Mouse (Mus musculus) cerebellum, postnatal 25 days (tissue): Measurements from ENCODE around the gene Srd5a1.
"Not testable (repeated sequence)": the region's sequence is repeated elsewhere in the genome, so short reads cannot be mapped to it uniquely, and the experiment has no call there.

Experiments used
- DNase-seq, 2 experiments: peaks; one replicate each; pipeline ENCODE4 v3.0.0; 2021; ENCODE audit warnings: mixed read lengths in 2 of 2

Gene Srd5a1

GRCm38 (mm10) chr13:69611398-69612174, at the start of gene Srd5a1:
Gene Srd5a1 (minus strand): TSS chr13:69611442.
- DNase-seq: peak; percentile 98 to 99

DNA sequence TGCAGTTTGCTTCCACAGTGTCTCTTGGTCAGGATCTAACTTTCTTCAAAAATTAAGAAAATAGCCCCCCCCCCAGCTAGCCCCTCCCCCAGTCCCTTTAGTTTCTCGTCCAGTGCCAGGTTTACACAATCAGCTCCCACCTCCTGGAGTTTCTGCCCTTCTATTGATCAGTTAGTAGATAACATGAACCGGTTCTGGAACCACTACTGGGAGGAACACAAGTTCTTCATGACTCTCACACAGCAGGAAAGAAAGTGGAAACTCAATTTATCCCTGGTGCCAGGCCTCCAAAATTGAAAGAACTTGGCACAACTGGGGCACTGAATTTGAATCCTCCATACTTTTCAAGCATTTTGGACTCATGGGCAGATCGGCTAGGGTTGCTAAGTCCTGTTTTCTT, 43.3 kb upstream of the Srd5a1 start:
- no peak for DNase-seq

DNA sequence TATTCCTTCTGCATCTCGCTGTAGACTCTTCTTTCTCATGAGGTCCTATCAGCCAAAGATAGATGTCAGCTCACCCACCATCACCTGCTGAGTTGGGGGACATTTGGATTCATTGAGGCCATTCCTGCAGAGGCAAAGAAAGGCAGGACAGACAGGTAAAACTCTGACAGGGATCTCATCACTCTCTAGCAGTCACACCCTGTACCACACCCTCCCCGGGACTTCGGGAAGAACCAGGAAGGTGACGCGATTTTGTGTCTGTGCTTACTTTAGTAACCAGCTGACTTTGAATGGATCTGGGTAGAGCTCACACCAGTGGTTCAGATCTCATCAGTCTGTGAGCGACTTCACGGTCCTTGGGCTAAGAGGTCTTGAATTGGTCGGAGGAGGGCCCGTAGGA, 35.2 kb upstream of the Srd5a1 start:
- no peak for DNase-seq

- no peak for DNase-seq
These were observed 34.6 kb upstream of the Srd5a1 start for GRCm38 (mm10) chr13:69645694-69646423.

- no peak for DNase-seq
These were observed 33.4 kb upstream of the Srd5a1 start for GRCm38 (mm10) chr13:69644427-69645166.

- DNase-seq: no peak
These were observed 32.7 kb upstream of the Srd5a1 start for GRCm38 (mm10) chr13:69643937-69644336.

DNA sequence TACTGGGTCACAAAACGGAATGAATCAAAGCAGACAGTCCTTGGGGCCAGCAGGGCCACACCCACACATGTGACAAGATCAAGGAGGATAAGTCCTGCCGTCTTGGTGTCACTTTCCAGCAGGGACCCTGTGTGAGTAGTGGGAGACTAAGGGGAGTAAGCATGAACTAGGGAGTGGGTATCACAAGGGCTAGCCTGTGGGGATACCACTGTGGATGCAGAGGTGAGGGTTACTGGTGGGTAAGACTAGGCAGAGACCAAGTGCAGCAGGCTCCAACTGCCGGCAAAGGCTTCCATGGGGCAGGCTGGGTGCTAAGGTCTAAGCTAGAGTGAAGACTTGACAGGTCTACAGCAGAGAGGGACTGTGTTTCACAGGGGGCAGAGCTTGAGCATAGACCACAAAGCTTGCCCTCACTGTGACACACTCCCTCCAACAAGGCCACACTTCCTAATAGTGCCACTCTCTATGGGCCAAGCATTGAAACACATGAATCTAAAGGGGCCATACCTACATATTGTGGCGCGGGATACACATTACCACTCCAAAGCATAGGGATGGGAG, 31.5 kb upstream of the Srd5a1 start:
- no peak for DNase-seq

GRCm38 (mm10) chr13:69641017-69641416, 29.8 kb upstream of the Srd5a1 start:
- DNase-seq: no peak

GRCm38 (mm10) chr13:69640541-69640940, 29.3 kb upstream of the Srd5a1 start:
- DNase-seq: no peak

DNA sequence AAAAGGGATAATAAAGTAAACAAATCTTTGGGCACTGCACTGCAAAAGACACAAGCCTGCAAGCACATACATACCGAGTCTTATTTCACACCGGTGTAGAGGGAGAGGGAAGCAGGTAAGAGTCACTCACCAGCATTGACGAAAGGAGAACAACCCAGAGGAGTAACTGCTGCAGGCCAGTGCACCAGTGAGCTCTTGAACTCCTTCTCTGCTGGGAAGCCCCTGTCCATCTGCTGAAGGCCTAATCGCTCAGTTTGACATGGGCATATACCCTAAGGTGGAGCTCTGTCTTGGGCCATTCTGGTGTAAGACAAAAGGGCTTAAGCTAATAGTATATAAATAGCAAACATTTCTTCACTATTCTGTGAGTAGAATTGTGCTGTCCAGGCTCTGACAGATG, 28.9 kb upstream of the Srd5a1 start:
- DNase-seq: no peak

GRCm38 (mm10) chr13:69639251-69639650, 28.0 kb upstream of the Srd5a1 start:
- DNase-seq: no peak

DNA sequence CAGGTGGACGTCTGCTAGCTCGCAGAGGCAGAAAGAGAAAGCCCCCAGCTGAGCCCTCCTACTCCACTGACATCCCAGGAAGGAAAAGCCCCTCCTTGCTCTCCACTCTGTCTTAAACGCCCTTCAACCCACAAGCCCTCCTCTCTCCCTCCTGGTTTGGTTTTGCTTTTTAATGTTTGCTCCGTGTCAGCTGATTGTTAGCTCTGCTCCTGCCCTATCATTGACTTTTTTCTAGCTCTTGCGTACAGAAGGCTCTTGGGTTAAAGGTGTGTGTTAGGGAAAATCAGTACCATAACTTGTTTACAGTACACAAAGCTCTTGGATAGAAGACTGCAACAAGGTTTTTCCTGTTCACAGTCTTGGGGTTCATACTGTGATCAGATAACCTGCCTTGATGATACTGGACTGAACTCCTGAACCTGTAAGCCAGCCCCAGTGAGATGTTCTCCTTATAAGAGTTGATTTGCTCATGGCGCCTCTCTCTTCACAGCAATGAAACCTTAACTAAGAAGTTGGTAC, 26.9 kb upstream of the Srd5a1 start:
- DNase-seq: no peak

DNA sequence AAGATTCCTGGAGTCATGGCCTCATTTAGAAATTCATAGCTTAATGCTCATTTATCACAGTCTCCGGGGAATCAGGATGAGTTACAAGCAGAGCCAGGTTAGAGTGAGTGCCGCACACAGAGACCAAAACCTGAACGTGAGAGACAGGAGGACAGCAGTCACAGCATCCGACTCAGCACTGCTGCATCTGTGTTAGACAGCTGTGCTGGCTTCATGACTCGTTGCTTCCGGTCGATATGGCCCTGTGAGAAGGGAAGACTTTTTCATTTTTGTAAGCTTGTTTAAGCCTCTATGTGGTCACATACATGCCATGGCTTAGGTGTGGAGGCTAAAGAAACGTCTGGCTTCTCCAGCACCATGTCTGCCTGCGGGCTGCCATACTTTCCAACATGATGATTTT, 26.4 kb upstream of the Srd5a1 start:
- DNase-seq: no peak

GRCm38 (mm10) chr13:69636816-69637215, 25.6 kb upstream of the Srd5a1 start:
- DNase-seq: no peak

DNA sequence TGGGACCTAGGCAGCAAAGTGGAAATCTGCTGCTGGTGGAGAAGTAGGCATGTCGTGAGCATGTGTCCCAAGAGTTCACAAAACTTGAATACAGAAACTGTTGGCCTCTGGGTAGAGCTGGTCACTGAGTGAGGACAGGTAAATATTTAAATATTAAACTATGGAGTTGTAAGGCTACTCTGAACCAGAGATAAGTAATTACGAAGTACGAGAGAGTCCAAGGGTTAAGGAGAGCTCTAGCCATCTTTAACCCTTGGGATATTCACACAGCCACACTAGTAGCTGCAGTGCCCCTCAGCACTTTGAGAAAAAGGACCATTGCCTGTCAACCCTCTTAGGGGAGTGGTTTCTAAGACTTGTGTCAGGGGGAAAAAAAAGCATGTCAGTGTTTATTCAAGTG, 25.1 kb upstream of the Srd5a1 start:
- no peak for DNase-seq

DNA sequence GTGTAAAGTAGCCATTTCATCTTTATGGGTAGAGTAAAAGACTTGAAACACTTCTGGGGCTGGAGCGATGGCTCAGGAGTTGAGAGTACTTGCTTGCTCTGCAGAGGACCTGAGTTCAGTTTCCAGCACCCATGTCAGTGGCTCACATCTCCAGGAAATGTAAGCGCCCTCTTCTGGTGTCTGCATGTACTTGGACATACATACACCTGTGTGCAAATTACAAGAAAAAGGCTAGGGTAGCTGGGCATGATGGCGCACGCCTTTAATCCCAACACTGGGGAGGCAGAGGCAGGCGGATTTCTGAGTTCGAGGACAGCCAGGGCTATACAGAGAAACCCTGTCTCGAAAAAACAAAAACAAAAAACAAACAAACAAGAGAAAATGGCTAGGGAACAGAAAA, 24.6 kb upstream of the Srd5a1 start:
- not testable (repeated sequence) for DNase-seq

DNA sequence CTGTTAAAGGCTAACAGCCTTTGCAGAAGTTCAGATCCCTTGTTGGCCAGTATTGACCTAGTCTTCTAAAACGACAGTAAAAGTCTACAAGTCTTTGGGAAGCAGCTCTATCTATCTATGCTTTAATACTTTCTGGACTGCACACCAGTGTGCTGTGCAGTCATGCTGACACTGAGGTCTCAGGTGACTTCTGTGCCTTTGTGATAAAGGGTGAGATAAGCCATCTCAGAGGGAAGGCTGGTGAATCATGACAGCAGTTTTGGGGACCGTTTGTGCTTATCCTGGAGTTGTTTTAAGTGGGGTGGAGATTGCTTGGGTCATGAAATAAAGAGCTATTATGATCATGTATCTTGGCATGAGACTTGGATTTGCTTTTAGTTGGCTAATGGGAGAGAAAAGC, 22.7 kb upstream of the Srd5a1 start:
- no peak for DNase-seq

DNA sequence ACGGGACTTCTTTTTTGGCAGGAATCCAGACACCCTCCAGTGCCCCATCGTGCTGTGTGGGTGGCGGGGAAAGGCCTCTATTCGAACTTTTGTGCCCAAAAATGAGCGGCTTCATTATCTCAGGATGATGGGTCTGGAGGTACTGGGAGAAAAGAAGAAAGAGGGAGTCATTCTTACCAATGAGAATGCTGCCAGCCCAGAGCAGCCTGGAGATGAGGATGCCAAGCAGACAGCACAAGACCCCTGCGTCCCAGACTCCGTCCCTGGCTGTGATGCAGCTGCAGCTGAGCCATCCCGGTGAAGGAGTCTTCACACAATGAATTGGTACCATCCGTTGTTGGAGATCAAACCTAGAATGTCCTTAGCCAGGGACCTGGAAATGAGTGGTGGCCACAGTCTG, 22.3 kb upstream of the Srd5a1 start:
- no peak for DNase-seq

DNA sequence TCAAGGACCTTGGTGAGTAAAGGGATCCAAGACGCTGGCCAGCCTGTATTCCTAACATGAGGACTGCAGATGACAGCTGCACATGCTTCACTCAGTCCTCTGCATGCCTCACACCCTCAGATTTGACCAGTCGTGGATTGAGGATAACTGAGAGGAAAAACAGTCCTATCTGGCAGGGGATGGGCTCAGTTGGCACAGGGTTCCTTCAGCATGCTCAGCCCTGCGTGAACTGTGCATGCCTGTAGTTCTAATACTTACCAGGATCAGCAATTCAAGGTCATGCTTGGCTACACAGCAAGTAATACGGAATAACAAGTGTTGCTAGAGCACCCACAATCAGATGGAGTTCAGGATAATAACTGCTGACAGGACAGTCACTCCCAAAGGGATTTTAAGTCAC, 20.4 kb upstream of the Srd5a1 start:
- no peak for DNase-seq

GRCm38 (mm10) chr13:69631111-69631510, 19.9 kb upstream of the Srd5a1 start:
- no peak for DNase-seq

GRCm38 (mm10) chr13:69630576-69630975, 19.3 kb upstream of the Srd5a1 start:
- no peak for DNase-seq

GRCm38 (mm10) chr13:69627941-69628340, 16.7 kb upstream of the Srd5a1 start:
- no peak for DNase-seq

DNA sequence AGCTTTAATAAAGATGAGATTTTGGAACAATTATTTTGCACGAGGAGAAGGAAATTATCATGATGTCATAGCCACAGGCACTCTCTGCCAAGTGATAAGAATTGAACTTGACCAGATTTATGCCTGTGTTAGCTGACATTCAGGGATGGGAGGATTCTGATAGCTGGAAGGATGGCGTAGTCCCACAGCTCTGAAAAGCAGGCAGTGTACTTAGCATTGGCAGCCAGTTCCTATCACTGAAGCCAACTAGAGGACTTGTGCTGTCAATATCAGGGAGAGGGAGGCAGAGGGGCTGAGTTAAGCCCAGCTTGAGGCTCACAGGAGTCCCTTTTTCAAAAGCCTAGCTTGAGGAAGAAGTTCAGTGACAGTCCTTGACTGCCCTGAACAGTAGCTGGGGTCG, 13.3 kb upstream of the Srd5a1 start:
- no peak for DNase-seq
